ENCODE assay signal across 10 mouse cellular contexts in genomic region chr2:138551516-138551915, GRCm38 (mm10).
DNase-seq lines count a peak whose midpoint lies in the region; ATAC-seq and TF ChIP-seq lines count a peak whose summit lies in the region.
"Had no signal": no experiment of that assay in that cellular context is flagged by ENCODE, and none has a peak within 500 bp of the region (broad histone marks: within the 10 kb centered on the region; RNA-seq: fewer than 3 reads in every experiment).

No protein-coding gene starts in this region.

- WGBS in embryonic facial prominence, embryonic 14.5 days, result 51% methylated on average over 5 of the region's 5 CpGs
- 86% methylated on average over 5 of the region's 5 CpGs for WGBS in embryonic facial prominence, embryonic 10.5 days
- WGBS in heart, embryonic 10.5 days, result 83% methylated on average over 5 of the region's 5 CpGs

- H3K4me3 ChIP-seq in embryonic facial prominence, embryonic 14.5 days (ENCODE audit: low read depth, low read length), result no peak overlapping the region
- H3K4me3 ChIP-seq in embryonic facial prominence, embryonic 10.5 days, result no peak overlapping the region
- H3K4me3 ChIP-seq in left cerebral cortex, adult 2 months, result no peak overlapping the region
- H3K4me3 ChIP-seq in heart, embryonic 10.5 days, result no peak overlapping the region
- H3K4me3 ChIP-seq: liver, embryonic 13.5 days; stomach, embryonic 15.5 days had no signal

- intact Hi-C loops in left cerebral cortex, adult 2 months (cut with DNase I), result loop anchor here (2.0 to 10.0 kb wide), 4 partner anchors 75 to 507 kb away; no protein-coding TSS in a partner anchor

- H3K4me1 ChIP-seq in embryonic facial prominence, embryonic 14.5 days (ENCODE audit: control insufficient read depth, insufficient read depth, low read length), result no peaks in the 10 kb centered on the region
- no peaks in the 10 kb centered on the region for H3K4me1 ChIP-seq in embryonic facial prominence, embryonic 10.5 days
- H3K4me1 ChIP-seq in heart, embryonic 10.5 days, result no peaks in the 10 kb centered on the region
- H3K4me1 ChIP-seq: liver, embryonic 13.5 days; stomach, embryonic 15.5 days had no signal

- peak; percentile 63 for DNase-seq in embryonic facial prominence, embryonic 14.5 days (ENCODE audit: low spot score)
- no peak for DNase-seq in embryonic facial prominence, embryonic 10.5 days (ENCODE audit: low spot score)
- DNase-seq in Muller cell, postnatal 12 days (ENCODE audit: inconsistent ontology term), result peak; percentile 6
- peak; percentile 31 to 33 for DNase-seq in left cerebral cortex, adult 2 months (ENCODE audit: extremely low spot score in 1 of 2, low spot score in 2 of 2)
- no peak for DNase-seq in urinary bladder, postnatal 10 days (ENCODE audit: low spot score)
- DNase-seq in heart, embryonic 10.5 days (ENCODE audit: low spot score), result no peak
- DNase-seq in urinary bladder, adult 2 months (ENCODE audit: low spot score), result no peak
- DNase-seq: liver, embryonic 13.5 days had no signal

- no peaks in the 10 kb centered on the region for H3K9me3 ChIP-seq in embryonic facial prominence, embryonic 14.5 days (ENCODE audit: control insufficient read depth, low read length)
- H3K9me3 ChIP-seq in embryonic facial prominence, embryonic 10.5 days, result no peaks in the 10 kb centered on the region
- H3K9me3 ChIP-seq in heart, embryonic 10.5 days, result no peaks in the 10 kb centered on the region
- H3K9me3 ChIP-seq: liver, embryonic 13.5 days; stomach, embryonic 15.5 days had no signal

- H3K9ac ChIP-seq in embryonic facial prominence, embryonic 14.5 days (ENCODE audit: low read depth, low read length), result no peak overlapping the region
- H3K9ac ChIP-seq: liver, embryonic 13.5 days; stomach, embryonic 15.5 days had no signal

- 0 out of 2 replicates have a peak overlapping the region, but pooled peaks have one; percentile 7 for H3K4me2 ChIP-seq in embryonic facial prominence, embryonic 14.5 days (ENCODE audit: low read depth, low read length)
- H3K4me2 ChIP-seq: liver, embryonic 13.5 days; stomach, embryonic 15.5 days had no signal

- H3K27ac ChIP-seq in embryonic facial prominence, embryonic 14.5 days (replicated peaks; ENCODE audit: low read depth, low read length), result no peak overlapping the region
- no peak overlapping the region for H3K27ac ChIP-seq in embryonic facial prominence, embryonic 10.5 days (replicated peaks)
- H3K27ac ChIP-seq in left cerebral cortex, adult 2 months, result peak overlapping the region; percentile 16; the same call in 1 of the 2 replicates
- no peak overlapping the region for H3K27ac ChIP-seq in heart, embryonic 10.5 days
- H3K27ac ChIP-seq: liver, embryonic 13.5 days; stomach, embryonic 15.5 days had no signal

- H3K36me3 ChIP-seq in embryonic facial prominence, embryonic 14.5 days (ENCODE audit: control insufficient read depth, insufficient read depth, low read length), result no peaks in the 10 kb centered on the region
- H3K36me3 ChIP-seq in embryonic facial prominence, embryonic 10.5 days (replicated peaks), result no peaks in the 10 kb centered on the region
- no peaks in the 10 kb centered on the region for H3K36me3 ChIP-seq in heart, embryonic 10.5 days
- H3K36me3 ChIP-seq: liver, embryonic 13.5 days; stomach, embryonic 15.5 days had no signal

- H3K27me3 ChIP-seq in embryonic facial prominence, embryonic 14.5 days (replicated peaks; ENCODE audit: control insufficient read depth, insufficient read depth, low read length), result no peaks in the 10 kb centered on the region
- no peaks in the 10 kb centered on the region for H3K27me3 ChIP-seq in embryonic facial prominence, embryonic 10.5 days (replicated peaks; ENCODE audit: low read depth, poor library complexity, severe bottlenecking)
- H3K27me3 ChIP-seq in heart, embryonic 10.5 days (ENCODE audit: insufficient read depth, poor library complexity, severe bottlenecking), result no peaks in the 10 kb centered on the region
- H3K27me3 ChIP-seq: liver, embryonic 13.5 days; stomach, embryonic 15.5 days had no signal

- TF ChIP-seq CTCF in left cerebral cortex, adult 2 months (IDR thresholded peaks at IDR 0.05), result no peak

- ATAC-seq in embryonic facial prominence, embryonic 14.5 days (ENCODE audit: low read depth), result no peak
- peak; percentile 95 for ATAC-seq in frontal cortex, adult (ENCODE audit: low TSS enrichment)

Comparison
In these comparisons a context has a peak if more than half of its experiments do, and no peak if none do; other contexts are left out.
1. DNase-seq: peak in embryonic facial prominence, embryonic 14.5 days (single experiment), Muller cell, postnatal 12 days (single experiment) and left cerebral cortex, adult 2 months (2 of 2); none in embryonic facial prominence, embryonic 10.5 days (single experiment), urinary bladder, postnatal 10 days (single experiment), heart, embryonic 10.5 days (single experiment) and urinary bladder, adult 2 months (single experiment).